Mouse (Mus musculus) c-Kit-negative CD71-positive TER-119-positive erythroid progenitor cells, embryonic 14.5 days (primary cell): ENCODE data around the gene Gm11627.
A peak's percentile ranks its signal among the peaks of the same experiment; 100 is the strongest.
"Not testable (repeated sequence)": the region's sequence is repeated elsewhere in the genome, so short reads cannot be mapped to it uniquely, and the experiment has no call there.

Experiments used
- DNase-seq: peaks from one replicate; pipeline ENCODE4 v3.0.0-alpha.2; 2013; ENCODE audit warnings: low read depth, low spot score

Gene Gm11627

DNA sequence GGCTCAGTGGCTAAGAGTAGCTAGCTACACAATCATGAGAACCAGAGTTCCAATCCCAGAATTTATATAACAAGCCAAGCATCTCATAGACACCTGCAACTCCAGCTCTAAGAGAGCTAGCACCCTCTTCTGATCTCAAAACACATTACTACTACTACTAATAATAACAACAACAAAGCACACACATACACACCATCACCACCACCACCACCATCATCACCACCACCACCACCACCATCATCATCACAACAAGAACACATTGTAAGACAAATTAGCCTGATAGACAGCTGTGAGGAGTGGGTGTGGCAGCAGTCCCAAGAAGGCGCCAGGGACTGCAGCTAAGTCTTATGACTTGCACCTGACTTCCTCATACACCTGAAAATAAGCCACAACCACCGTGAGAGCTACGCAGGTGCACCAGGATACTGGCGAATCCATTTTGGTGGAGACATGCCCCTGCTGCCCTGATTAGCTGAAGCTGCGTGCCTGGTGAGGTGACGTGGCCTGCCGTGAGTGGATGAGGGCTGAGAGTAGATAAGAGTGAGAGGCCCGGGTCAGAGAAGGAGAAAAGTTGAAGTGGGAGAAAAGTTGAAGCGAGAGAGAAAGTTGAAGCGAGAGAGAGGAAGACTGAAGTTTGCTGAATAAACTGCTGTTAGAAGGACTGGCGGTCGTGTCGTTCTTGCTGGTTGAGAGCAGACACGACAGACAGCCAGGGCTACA lies 14.1 kb downstream of the Gm11627 start:
- DNase-seq, result not testable (repeated sequence)

DNA sequence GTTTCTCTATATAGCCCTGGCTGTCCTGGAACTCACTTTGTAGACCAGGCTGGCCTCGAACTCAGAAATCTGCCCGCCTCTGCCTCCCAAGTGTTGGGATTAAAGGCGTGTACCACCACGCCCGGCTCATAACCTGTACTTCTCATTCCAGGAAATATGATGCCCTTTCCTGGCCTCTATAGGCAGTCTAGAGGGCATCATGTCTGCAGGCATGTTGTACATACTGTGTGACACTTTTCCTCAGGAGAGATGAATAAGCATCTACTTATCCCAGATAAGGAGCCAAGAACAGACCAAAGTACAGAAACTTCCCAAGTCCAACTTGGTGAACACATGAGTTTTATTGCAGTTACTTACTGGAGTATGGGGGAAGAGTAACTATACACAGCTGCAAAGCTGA lies 20.6 kb downstream of the Gm11627 start:
- no peak for DNase-seq

DNA sequence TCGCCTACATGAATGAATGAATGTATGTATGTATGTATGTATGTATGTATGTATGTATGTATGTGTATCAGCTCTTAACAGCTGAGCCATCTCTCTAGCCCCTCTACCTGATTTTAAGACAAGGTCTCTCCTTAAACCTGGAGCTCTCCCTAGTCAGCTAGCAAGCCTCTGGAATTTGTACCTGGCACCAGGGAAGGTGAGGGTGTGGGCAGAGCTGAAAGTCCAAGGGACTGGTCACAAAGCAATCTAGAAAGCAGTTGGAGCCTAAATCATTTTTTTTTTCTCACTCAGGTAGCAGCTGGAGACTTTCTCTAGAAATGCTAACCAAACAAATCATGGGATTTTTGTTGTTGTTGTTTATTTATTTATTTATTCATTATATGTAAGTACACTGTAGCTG lies 21.9 kb downstream of the Gm11627 start:
- DNase-seq, result no peak

GRCm38 (mm10) chr11:102556716-102557074 lies 22.6 kb downstream of the Gm11627 start:
- no peak for DNase-seq

DNA sequence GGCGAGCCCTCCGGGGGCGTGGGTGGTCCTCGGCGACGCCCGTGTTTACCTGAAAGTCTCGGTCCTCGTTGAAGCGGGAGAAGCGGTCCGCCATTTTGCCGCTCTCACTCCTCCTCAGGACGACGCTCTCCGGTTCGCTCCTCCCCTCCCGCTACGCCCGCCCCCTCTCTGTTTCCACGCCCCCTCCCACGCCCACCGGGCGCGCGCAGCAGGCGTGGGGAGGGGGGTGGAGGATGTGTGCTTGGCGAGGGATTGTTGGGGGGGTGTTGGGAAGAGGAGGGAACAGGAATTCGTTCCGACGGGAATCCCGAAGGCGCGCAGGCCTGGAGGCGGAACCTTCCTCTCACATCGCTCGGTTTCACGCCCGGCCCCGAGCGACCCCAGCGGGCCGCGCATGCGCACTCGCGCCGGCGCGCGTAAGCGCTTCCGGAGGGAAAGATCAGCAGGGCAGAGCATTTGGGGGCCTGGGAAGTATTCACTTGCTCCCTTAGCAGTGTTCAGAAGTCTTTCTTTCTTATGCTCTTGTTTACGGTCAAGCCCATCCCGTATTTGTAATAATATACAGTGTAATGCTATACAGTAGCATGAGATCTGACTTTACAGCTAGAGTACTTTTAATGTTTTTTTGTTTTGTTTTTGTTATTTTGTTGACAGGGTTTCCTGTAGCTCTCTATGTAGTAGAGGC lies 23.1 kb downstream of the Gm11627 start, which contains the start of gene Gpatch8:
TSS of gene Gpatch8 (minus strand) at position 362 of the 685 bp plus-strand sequence.
- DNase-seq, result peak; percentile 80

- DNase-seq, result no peak
These were observed 23.7 kb downstream of the Gm11627 start for GRCm38 (mm10) chr11:102555400-102556030.

- DNase-seq, result no peak
These were observed 27.2 kb downstream of the Gm11627 start for GRCm38 (mm10) chr11:102552051-102552450.

- DNase-seq, result no peak
These were observed 28.1 kb downstream of the Gm11627 start for GRCm38 (mm10) chr11:102551176-102551575.

DNA sequence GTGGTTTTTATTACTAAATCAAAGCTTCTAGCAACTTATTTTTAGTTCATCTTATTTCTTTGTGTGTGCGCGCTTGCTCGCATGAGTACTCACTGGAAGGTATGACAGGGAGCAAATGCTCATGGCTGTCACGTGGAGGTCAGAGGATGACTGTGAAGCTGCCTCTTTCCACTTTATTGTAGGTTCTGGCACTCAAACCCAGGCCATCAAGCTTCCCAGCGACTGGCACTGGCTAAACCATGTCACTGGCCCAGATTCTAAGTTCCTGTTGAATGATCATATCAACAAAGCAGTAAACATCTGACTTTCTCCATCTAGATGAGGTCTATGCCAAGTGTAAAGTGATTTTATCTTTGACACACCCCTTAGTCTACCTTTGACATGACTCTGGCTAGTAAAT lies 37.8 kb downstream of the Gm11627 start:
- no peak for DNase-seq

GRCm38 (mm10) chr11:102540286-102540685 lies 39.0 kb downstream of the Gm11627 start:
- not testable (repeated sequence) for DNase-seq

- DNase-seq, result no peak
These were observed 39.6 kb downstream of the Gm11627 start for GRCm38 (mm10) chr11:102539690-102540089.

- DNase-seq, result no peak
These were observed 43.1 kb downstream of the Gm11627 start for GRCm38 (mm10) chr11:102536210-102536609.

GRCm38 (mm10) chr11:102534078-102534477 lies 45.2 kb downstream of the Gm11627 start:
- no peak for DNase-seq

GRCm38 (mm10) chr11:102531425-102531824 lies 47.8 kb downstream of the Gm11627 start:
- DNase-seq, result no peak
